Mouse (Mus musculus): ENCODE results near the gene Slc4a8. TPM values are rescaled to one million over a fixed set of nuclear protein-coding genes. Genes with fewer than 3 reads are reported as not detected.

Gene Slc4a8
- 2.5 and 4.2 TPM in 2 replicates for polyA plus RNA-seq (2015; fragmentation: Nextera tagmentation; extraction: Ambion mirVana)

- Histone ChIP-seq H3K36me3 (ENCODE audit: control insufficient read depth, insufficient read depth, low read length) (no peaks in the 10 kb centered on the region), H3K9ac (ENCODE audit: low read length) (peak within 1 kb of the TSS; percentile 26; the same call in 1 of the 2 replicates), H3K9me3 (ENCODE audit: control insufficient read depth, low read length) (no peaks in the 10 kb centered on the region), H3K4me3 (ENCODE audit: low read length) (peak within 1 kb of the TSS; percentile 57), H3K27me3 (ENCODE audit: control insufficient read depth, insufficient read depth, low read depth, low read length) (peaks cover 48% of the 10 kb centered on the region), H3K27ac (ENCODE audit: low read length) (no peak within 1 kb of the TSS), H3K4me2 (ENCODE audit: low read depth, low read length) (peak within 1 kb of the TSS; percentile 91), H3K4me1 (replicated peaks; ENCODE audit: control insufficient read depth, insufficient read depth, low read length) (peaks cover 8% of the 10 kb centered on the region)
- peak; percentile 92 for ATAC-seq (ENCODE audit: low read depth)
- 1% methylated on average over 58 of the region's 64 CpGs for WGBS
Observed at GRCm38 (mm10) chr15:100761419-100762185, at the start of gene Slc4a8. Gene Slc4a8 (plus strand): TSS chr15:100761747.

GRCm38 (mm10) chr15:100714470-100714869 is 47.1 kb upstream of the Slc4a8 start:
- Histone ChIP-seq H3K36me3 (ENCODE audit: control insufficient read depth, insufficient read depth, low read length) (no peaks in the 10 kb centered on the region), H3K4me2 (ENCODE audit: low read depth, low read length) (no peak overlapping the region), H3K27ac (ENCODE audit: low read length) (no peak overlapping the region), H3K9ac (ENCODE audit: low read length) (no peak overlapping the region), H3K4me3 (ENCODE audit: low read length) (no peak overlapping the region), H3K27me3 (ENCODE audit: control insufficient read depth, insufficient read depth, low read depth, low read length) (no peaks in the 10 kb centered on the region), H3K4me1 (replicated peaks; ENCODE audit: control insufficient read depth, insufficient read depth, low read length) (no peaks in the 10 kb centered on the region), H3K9me3 (ENCODE audit: control insufficient read depth, low read length) (peaks cover 3% of the 10 kb centered on the region; the same call in 1 of the 2 replicates)
- 85% methylated on average over 8 of the region's 8 CpGs for WGBS
- ATAC-seq (ENCODE audit: low read depth), result no peak

- H3K4me2 ChIP-seq (ENCODE audit: low read depth, low read length), result no peak overlapping the region
- 66% methylated on average over 9 of the region's 9 CpGs for WGBS
- H3K27ac ChIP-seq (ENCODE audit: low read length), result no peak overlapping the region
- no peaks in the 10 kb centered on the region for H3K4me1 ChIP-seq (replicated peaks; ENCODE audit: control insufficient read depth, insufficient read depth, low read length)
- no peaks in the 10 kb centered on the region for H3K36me3 ChIP-seq (ENCODE audit: control insufficient read depth, insufficient read depth, low read length)
- peaks cover 3% of the 10 kb centered on the region; the same call in 1 of the 2 replicates for H3K9me3 ChIP-seq (ENCODE audit: control insufficient read depth, low read length)
- ATAC-seq (ENCODE audit: low read depth), result no peak
- no peak overlapping the region for H3K9ac ChIP-seq (ENCODE audit: low read length)
- H3K27me3 ChIP-seq (ENCODE audit: control insufficient read depth, insufficient read depth, low read depth, low read length), result no peaks in the 10 kb centered on the region
- no peak overlapping the region for H3K4me3 ChIP-seq (ENCODE audit: low read length)
Observed at GRCm38 (mm10) chr15:100715399-100715993, 46.1 kb upstream of the Slc4a8 start.

- Histone ChIP-seq H3K4me3 (ENCODE audit: low read length) (no peak overlapping the region), H3K4me1 (replicated peaks; ENCODE audit: control insufficient read depth, insufficient read depth, low read length) (no peaks in the 10 kb centered on the region), H3K9me3 (ENCODE audit: control insufficient read depth, low read length) (peaks cover 3% of the 10 kb centered on the region; the same call in 1 of the 2 replicates), H3K9ac (ENCODE audit: low read length) (no peak overlapping the region), H3K4me2 (ENCODE audit: low read depth, low read length) (no peak overlapping the region), H3K36me3 (ENCODE audit: control insufficient read depth, insufficient read depth, low read length) (no peaks in the 10 kb centered on the region), H3K27me3 (ENCODE audit: control insufficient read depth, insufficient read depth, low read depth, low read length) (no peaks in the 10 kb centered on the region), H3K27ac (ENCODE audit: low read length) (no peak overlapping the region)
- ATAC-seq (ENCODE audit: low read depth), result no peak
- WGBS, result 51% methylated on average over 6 of the region's 6 CpGs
Observed at GRCm38 (mm10) chr15:100717933-100718332, 43.6 kb upstream of the Slc4a8 start.

GRCm38 (mm10) chr15:100718572-100718971 is 43.0 kb upstream of the Slc4a8 start:
- ATAC-seq (ENCODE audit: low read depth), result no peak
- no peak overlapping the region for H3K9ac ChIP-seq (ENCODE audit: low read length)
- no peaks in the 10 kb centered on the region for H3K4me1 ChIP-seq (replicated peaks; ENCODE audit: control insufficient read depth, insufficient read depth, low read length)
- no peak overlapping the region for H3K4me3 ChIP-seq (ENCODE audit: low read length)
- no peaks in the 10 kb centered on the region for H3K27me3 ChIP-seq (ENCODE audit: control insufficient read depth, insufficient read depth, low read depth, low read length)
- WGBS, result 74% methylated on average over 11 of the region's 11 CpGs
- peaks cover 3% of the 10 kb centered on the region; the same call in 1 of the 2 replicates for H3K9me3 ChIP-seq (ENCODE audit: control insufficient read depth, low read length)
- no peak overlapping the region for H3K4me2 ChIP-seq (ENCODE audit: low read depth, low read length)
- no peak overlapping the region for H3K27ac ChIP-seq (ENCODE audit: low read length)
- no peaks in the 10 kb centered on the region for H3K36me3 ChIP-seq (ENCODE audit: control insufficient read depth, insufficient read depth, low read length)

- WGBS, result 91% methylated on average over 5 of the region's 5 CpGs
- no peak overlapping the region for H3K27ac ChIP-seq (ENCODE audit: low read length)
- no peak overlapping the region for H3K9ac ChIP-seq (ENCODE audit: low read length)
- ATAC-seq (ENCODE audit: low read depth), result no peak
- peaks cover 3% of the 10 kb centered on the region; the same call in 1 of the 2 replicates for H3K9me3 ChIP-seq (ENCODE audit: control insufficient read depth, low read length)
- no peak overlapping the region for H3K4me2 ChIP-seq (ENCODE audit: low read depth, low read length)
- no peaks in the 10 kb centered on the region for H3K27me3 ChIP-seq (ENCODE audit: control insufficient read depth, insufficient read depth, low read depth, low read length)
- no peak overlapping the region for H3K4me3 ChIP-seq (ENCODE audit: low read length)
- H3K36me3 ChIP-seq (ENCODE audit: control insufficient read depth, insufficient read depth, low read length), result no peaks in the 10 kb centered on the region
- H3K4me1 ChIP-seq (replicated peaks; ENCODE audit: control insufficient read depth, insufficient read depth, low read length), result no peaks in the 10 kb centered on the region
Observed at GRCm38 (mm10) chr15:100719217-100719616, 42.3 kb upstream of the Slc4a8 start.

- Histone ChIP-seq H3K4me2 (ENCODE audit: low read depth, low read length) (no peak overlapping the region), H3K4me3 (ENCODE audit: low read length) (no peak overlapping the region), H3K36me3 (ENCODE audit: control insufficient read depth, insufficient read depth, low read length) (no peaks in the 10 kb centered on the region), H3K4me1 (replicated peaks; ENCODE audit: control insufficient read depth, insufficient read depth, low read length) (no peaks in the 10 kb centered on the region), H3K9me3 (ENCODE audit: control insufficient read depth, low read length) (peaks cover 3% of the 10 kb centered on the region; the same call in 1 of the 2 replicates), H3K27ac (ENCODE audit: low read length) (no peak overlapping the region), H3K27me3 (ENCODE audit: control insufficient read depth, insufficient read depth, low read depth, low read length) (no peaks in the 10 kb centered on the region), H3K9ac (ENCODE audit: low read length) (no peak overlapping the region)
- ATAC-seq (ENCODE audit: low read depth), result no peak
- 74% methylated on average over 10 of the region's 10 CpGs for WGBS
Observed at GRCm38 (mm10) chr15:100720066-100720465, 41.5 kb upstream of the Slc4a8 start.

- Histone ChIP-seq H3K9ac (ENCODE audit: low read length) (no peak overlapping the region), H3K9me3 (ENCODE audit: control insufficient read depth, low read length) (peaks cover 3% of the 10 kb centered on the region; the same call in 1 of the 2 replicates), H3K4me2 (ENCODE audit: low read depth, low read length) (no peak overlapping the region), H3K4me3 (ENCODE audit: low read length) (no peak overlapping the region), H3K4me1 (replicated peaks; ENCODE audit: control insufficient read depth, insufficient read depth, low read length) (no peaks in the 10 kb centered on the region), H3K27me3 (ENCODE audit: control insufficient read depth, insufficient read depth, low read depth, low read length) (no peaks in the 10 kb centered on the region; the same call in 1 of the 2 replicates), H3K27ac (ENCODE audit: low read length) (no peak overlapping the region), H3K36me3 (ENCODE audit: control insufficient read depth, insufficient read depth, low read length) (no peaks in the 10 kb centered on the region)
- ATAC-seq (ENCODE audit: low read depth), result no peak
- WGBS, result 82% methylated on average over 5 of the region's 5 CpGs
Observed at GRCm38 (mm10) chr15:100721445-100721844, 40.1 kb upstream of the Slc4a8 start.

GRCm38 (mm10) chr15:100722026-100722425 is 39.5 kb upstream of the Slc4a8 start:
- Histone ChIP-seq H3K4me1 (replicated peaks; ENCODE audit: control insufficient read depth, insufficient read depth, low read length) (no peaks in the 10 kb centered on the region), H3K4me2 (ENCODE audit: low read depth, low read length) (no peak overlapping the region), H3K36me3 (ENCODE audit: control insufficient read depth, insufficient read depth, low read length) (no peaks in the 10 kb centered on the region), H3K4me3 (ENCODE audit: low read length) (no peak overlapping the region), H3K27ac (ENCODE audit: low read length) (no peak overlapping the region), H3K9ac (ENCODE audit: low read length) (no peak overlapping the region), H3K9me3 (ENCODE audit: control insufficient read depth, low read length) (peaks cover 3% of the 10 kb centered on the region; the same call in 1 of the 2 replicates), H3K27me3 (ENCODE audit: control insufficient read depth, insufficient read depth, low read depth, low read length) (peaks cover under 1% of the 10 kb centered on the region)
- no peak for ATAC-seq (ENCODE audit: low read depth)
- 26% methylated on average over 4 of the region's 4 CpGs for WGBS
